Mouse (Mus musculus) erythroblast, embryonic 14.5 days (primary cell): ENCODE results near the gene Gcc1.

Experiments used
- GATA1 ChIP-seq: IDR thresholded peaks from 2 replicates; pipeline ENCODE4 v1.6.1; 2012; ENCODE audit warnings: low read length, inconsistent platforms, mixed read lengths
- TAL1 ChIP-seq: IDR thresholded peaks from 3 replicates; pipeline ENCODE4 v1.6.1; 2012; ENCODE audit warnings: low read length, inconsistent platforms, mixed read lengths

DNA sequence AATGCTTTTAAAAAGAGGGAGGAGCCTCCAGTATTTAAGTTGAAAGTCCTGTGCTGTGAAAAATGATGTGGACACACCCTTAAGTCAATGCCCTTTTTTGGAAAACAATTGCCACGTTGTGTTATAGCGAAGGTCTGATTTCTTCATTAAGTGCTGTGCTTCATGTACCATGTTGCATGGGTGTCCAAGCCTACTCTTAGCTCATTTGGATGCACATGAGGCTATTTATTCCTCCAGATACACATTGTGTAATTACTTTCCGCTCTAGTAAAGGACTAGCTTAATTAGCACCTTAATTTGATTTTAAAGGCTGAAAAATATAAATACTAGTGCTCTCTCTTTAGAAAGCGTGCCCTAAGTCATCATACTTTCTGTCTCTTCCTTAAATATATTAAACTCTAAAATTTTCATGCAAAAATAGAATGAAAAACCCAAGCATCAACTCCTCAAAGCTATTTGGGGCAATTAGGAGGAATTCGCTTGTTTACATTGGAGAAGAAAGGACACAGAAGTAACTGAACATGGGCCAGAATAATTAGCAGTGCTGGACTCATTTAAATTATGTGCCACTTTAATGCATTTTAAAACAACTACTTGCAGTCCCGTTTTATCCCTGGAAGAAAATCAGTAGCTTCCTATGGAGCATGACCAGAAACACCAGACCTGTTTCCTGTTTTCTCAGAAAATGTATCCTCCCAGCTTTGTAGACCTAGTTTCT, 58.1 kb downstream of the Gcc1 start:
- TF ChIP-seq GATA1 (no peak), TAL1 (no peak)
